Comparison of ENCODE assay signal across 38 mouse cellular contexts in the genomic region with DNA sequence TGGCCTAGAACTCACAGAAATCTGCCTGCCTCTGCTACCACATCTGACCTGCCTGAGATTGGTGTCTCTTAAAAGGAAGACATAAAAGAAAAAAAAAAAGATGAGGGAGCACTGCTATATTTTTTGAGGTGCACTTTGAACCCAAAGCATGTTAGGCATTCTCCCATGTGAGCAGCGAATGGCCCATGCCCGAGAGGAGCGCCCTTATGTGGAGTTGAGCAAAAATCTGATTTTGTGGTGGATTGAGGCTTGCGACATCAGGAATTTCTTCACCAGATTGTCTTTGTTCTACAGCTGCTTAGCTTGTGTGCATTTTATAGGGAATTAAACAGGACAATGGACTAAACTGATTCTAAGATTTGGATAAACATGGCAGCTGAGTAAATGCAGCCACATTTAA. TPM values are rescaled to one million over a fixed set of nuclear protein-coding genes. Genes with fewer than 3 reads are reported as not detected.
"Had no signal": no experiment of that assay in that cellular context is flagged by ENCODE, and none has a peak within 500 bp of the region (broad histone marks: within the 10 kb centered on the region; RNA-seq: fewer than 3 reads in every experiment).

No protein-coding gene starts in this region.

- ATAC-seq: hindbrain, embryonic 16.5 days; inflammation-experienced regulatory T-cells, adult 6 months; intestine, postnatal 0 days had no signal

- H3K9ac ChIP-seq: heart, embryonic 12.5 days; hindbrain, embryonic 12.5 days; hindbrain, embryonic 14.5 days; intestine, embryonic 15.5 days; limb, embryonic 13.5 days; limb, embryonic 15.5 days; liver, embryonic 13.5 days; liver, embryonic 15.5 days had no signal

- H3K4me3 ChIP-seq: gastrocnemius, adult 2 months; heart, embryonic 12.5 days; hindbrain, embryonic 12.5 days; intestine, embryonic 15.5 days; layer of hippocampus, adult 2 months; left cerebral cortex, adult 2 months; limb, embryonic 13.5 days; limb, embryonic 15.5 days; liver, embryonic 13.5 days; liver, embryonic 15.5 days had no signal

- H3K9me3 ChIP-seq: heart, embryonic 10.5 days; heart, embryonic 12.5 days; hindbrain, embryonic 10.5 days; hindbrain, embryonic 12.5 days; intestine, embryonic 15.5 days; limb, embryonic 13.5 days; limb, embryonic 15.5 days; liver, embryonic 13.5 days; liver, embryonic 15.5 days had no signal

- H3K27me3 ChIP-seq: heart, embryonic 12.5 days; hindbrain, embryonic 12.5 days; intestine, embryonic 15.5 days; limb, embryonic 13.5 days; limb, embryonic 15.5 days; liver, embryonic 13.5 days; liver, embryonic 15.5 days had no signal

- H3K36me3 ChIP-seq: heart, embryonic 10.5 days; heart, embryonic 12.5 days; hindbrain, embryonic 10.5 days; hindbrain, embryonic 12.5 days; intestine, embryonic 15.5 days; limb, embryonic 13.5 days; limb, embryonic 15.5 days; liver, embryonic 13.5 days; liver, embryonic 15.5 days had no signal

- DNase-seq: gastrocnemius, adult 2 months; gastrocnemius, postnatal 25 days; heart, adult 18-20 months; heart, postnatal 10 days; heart, postnatal 4 days; kidney, adult 18-20 months; kidney, adult 8-10 months; kidney, postnatal 10 days; kidney, postnatal 25 days; left cerebral cortex, postnatal 4 days; liver, embryonic 13.5 days had no signal

- H3K27ac ChIP-seq: gastrocnemius, adult 2 months; hindbrain, embryonic 12.5 days; hindbrain, embryonic 14.5 days; intestine, embryonic 15.5 days; layer of hippocampus, adult 2 months; left cerebral cortex, adult 2 months; limb, embryonic 13.5 days; limb, embryonic 15.5 days; liver, embryonic 13.5 days; liver, embryonic 15.5 days had no signal

- H3K4me1 ChIP-seq: heart, embryonic 10.5 days; heart, embryonic 12.5 days; limb, embryonic 13.5 days; limb, embryonic 15.5 days; liver, embryonic 13.5 days; liver, embryonic 15.5 days had no signal

- H3K4me2 ChIP-seq: limb, embryonic 13.5 days; limb, embryonic 15.5 days; liver, embryonic 13.5 days; liver, embryonic 15.5 days had no signal

RNA-seq across cellular contexts. Expression of gene Apela, which starts 10.1 kb away (rescaled TPM):
- total RNA-seq: gastrocnemius, adult 2 months; gastrocnemius, postnatal 10 days; gastrocnemius, postnatal 25 days; gastrocnemius, postnatal 4 days; granulocyte monocyte progenitor cell, adult 5-6 weeks; heart, adult 18-20 months; heart, adult 8-10 months; layer of hippocampus, postnatal 10 days; left cerebral cortex, adult 2 months; left cerebral cortex, postnatal 25 days had no signal
- polyA plus RNA-seq: inflammation-experienced regulatory T-cells, adult 6 months had no signal

RNA-seq across cellular contexts. Expression of gene Gm10663, which starts 27.6 kb away (rescaled TPM):
- total RNA-seq: gastrocnemius, adult 2 months; gastrocnemius, postnatal 10 days; gastrocnemius, postnatal 25 days; gastrocnemius, postnatal 4 days; granulocyte monocyte progenitor cell, adult 5-6 weeks; heart, adult 18-20 months; heart, adult 8-10 months; heart, postnatal 10 days; heart, postnatal 25 days; heart, postnatal 4 days; layer of hippocampus, adult 2 months; layer of hippocampus, postnatal 10 days; layer of hippocampus, postnatal 25 days; left cerebral cortex, adult 2 months; left cerebral cortex, postnatal 25 days; left cerebral cortex, postnatal 4 days had no signal
- polyA plus RNA-seq: heart, embryonic 10.5 days; heart, embryonic 12.5 days; heart, embryonic 14.5 days; heart, embryonic 16.5 days; hindbrain, embryonic 10.5 days; hindbrain, embryonic 12.5 days; hindbrain, embryonic 14.5 days; hindbrain, embryonic 16.5 days; inflammation-experienced regulatory T-cells, adult 6 months; intestine, embryonic 15.5 days; intestine, postnatal 0 days; kidney, embryonic 14.5 days; kidney, embryonic 16.5 days; limb, embryonic 11.5 days; limb, embryonic 13.5 days; limb, embryonic 15.5 days; liver, embryonic 13.5 days; liver, embryonic 15.5 days had no signal

RNA-seq across cellular contexts. Expression of gene Trim60, which starts 28.8 kb away (rescaled TPM):
- total RNA-seq: gastrocnemius, adult 2 months; gastrocnemius, postnatal 10 days; gastrocnemius, postnatal 25 days; gastrocnemius, postnatal 4 days; granulocyte monocyte progenitor cell, adult 5-6 weeks; heart, adult 18-20 months; heart, adult 8-10 months; heart, postnatal 10 days; heart, postnatal 25 days; heart, postnatal 4 days; layer of hippocampus, adult 2 months; layer of hippocampus, postnatal 10 days; layer of hippocampus, postnatal 25 days; left cerebral cortex, adult 2 months; left cerebral cortex, postnatal 25 days; left cerebral cortex, postnatal 4 days had no signal
- polyA plus RNA-seq: heart, embryonic 10.5 days; heart, embryonic 14.5 days; heart, embryonic 16.5 days; hindbrain, embryonic 10.5 days; hindbrain, embryonic 12.5 days; hindbrain, embryonic 16.5 days; inflammation-experienced regulatory T-cells, adult 6 months; intestine, embryonic 15.5 days; intestine, postnatal 0 days; kidney, embryonic 14.5 days; limb, embryonic 11.5 days; liver, embryonic 13.5 days; liver, embryonic 15.5 days had no signal

RNA-seq across cellular contexts. Expression of gene Trim61, which starts 28.9 kb away (rescaled TPM):
- total RNA-seq: gastrocnemius, adult 2 months; gastrocnemius, postnatal 10 days; gastrocnemius, postnatal 25 days; gastrocnemius, postnatal 4 days; granulocyte monocyte progenitor cell, adult 5-6 weeks; heart, adult 18-20 months; heart, adult 8-10 months; heart, postnatal 10 days; heart, postnatal 25 days; heart, postnatal 4 days; layer of hippocampus, adult 2 months; layer of hippocampus, postnatal 10 days; layer of hippocampus, postnatal 25 days; left cerebral cortex, adult 2 months; left cerebral cortex, postnatal 25 days; left cerebral cortex, postnatal 4 days had no signal
- polyA plus RNA-seq: hindbrain, embryonic 10.5 days; hindbrain, embryonic 12.5 days; hindbrain, embryonic 16.5 days; inflammation-experienced regulatory T-cells, adult 6 months; intestine, embryonic 15.5 days; limb, embryonic 11.5 days; liver, embryonic 13.5 days; liver, embryonic 15.5 days had no signal

RNA-seq across cellular contexts. Expression of gene Trim75, which starts 59.6 kb away (rescaled TPM):
- total RNA-seq: gastrocnemius, adult 2 months; gastrocnemius, postnatal 10 days; gastrocnemius, postnatal 25 days; gastrocnemius, postnatal 4 days; granulocyte monocyte progenitor cell, adult 5-6 weeks; heart, adult 18-20 months; heart, adult 8-10 months; heart, postnatal 10 days; heart, postnatal 25 days; heart, postnatal 4 days; layer of hippocampus, adult 2 months; layer of hippocampus, postnatal 10 days; layer of hippocampus, postnatal 25 days; left cerebral cortex, adult 2 months; left cerebral cortex, postnatal 25 days; left cerebral cortex, postnatal 4 days had no signal
- polyA plus RNA-seq: heart, embryonic 10.5 days; heart, embryonic 12.5 days; heart, embryonic 16.5 days; hindbrain, embryonic 10.5 days; hindbrain, embryonic 12.5 days; hindbrain, embryonic 14.5 days; hindbrain, embryonic 16.5 days; intestine, embryonic 15.5 days; intestine, postnatal 0 days; kidney, embryonic 14.5 days; kidney, embryonic 16.5 days; limb, embryonic 11.5 days; limb, embryonic 13.5 days; liver, embryonic 13.5 days; liver, embryonic 15.5 days had no signal
